Mouse (Mus musculus) T-helper 2 cell (primary cell): ENCODE data around the gene Ciao2a.

Source experiments
- in situ Hi-C: fragments of 300-600 bp; cut with MboI, MseI; formaldehyde crosslinking; loops from one replicate; pipeline ENCODE4 v1.15.1; 2025; ENCODE audit warnings: high pct_unique_total_duplicates

Ciao2a gene

DNA sequence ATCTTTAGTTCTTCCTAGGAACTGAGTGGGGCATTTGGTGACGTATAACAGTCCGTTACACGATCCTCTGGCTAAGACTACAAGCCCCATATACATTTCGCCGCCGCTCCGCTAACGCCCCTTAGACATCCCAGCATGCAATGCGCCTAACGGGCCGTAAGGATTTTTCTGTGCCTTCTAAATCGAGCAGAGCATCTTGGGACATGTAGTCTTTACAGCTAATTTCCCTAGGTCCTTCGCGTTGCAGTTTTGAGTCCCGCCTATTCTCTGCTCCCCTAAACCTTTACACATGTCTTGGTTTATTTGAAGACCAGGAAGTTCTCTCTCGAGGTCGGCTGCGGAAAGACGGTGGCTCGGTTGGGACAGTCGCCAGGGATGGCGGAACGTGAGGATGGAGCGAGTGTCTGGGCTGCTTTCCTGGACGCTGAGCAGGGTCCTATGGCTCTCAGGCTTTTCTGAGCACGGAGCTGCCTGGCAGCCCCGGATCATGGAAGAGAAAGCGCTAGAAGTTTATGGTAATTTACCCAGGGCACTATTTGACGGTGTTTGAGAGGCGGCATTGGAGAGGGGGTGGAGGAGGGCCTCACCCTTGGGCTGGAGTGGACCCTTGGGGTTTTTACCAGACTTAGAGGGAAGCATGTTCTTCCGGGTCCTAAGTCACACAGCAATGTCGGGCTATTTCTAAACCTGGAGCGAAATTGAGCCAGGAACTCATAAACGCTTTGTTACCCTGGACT lies at the start of gene Ciao2a, which contains the start of gene Snx1:
Gene Ciao2a, plus strand, starts transcription at position 156 of the 737 bp plus-strand sequence.
Gene Snx1, minus strand, starts transcription at position 132 of the 737 bp plus-strand sequence.
- in situ Hi-C loops: no loop called here

DNA sequence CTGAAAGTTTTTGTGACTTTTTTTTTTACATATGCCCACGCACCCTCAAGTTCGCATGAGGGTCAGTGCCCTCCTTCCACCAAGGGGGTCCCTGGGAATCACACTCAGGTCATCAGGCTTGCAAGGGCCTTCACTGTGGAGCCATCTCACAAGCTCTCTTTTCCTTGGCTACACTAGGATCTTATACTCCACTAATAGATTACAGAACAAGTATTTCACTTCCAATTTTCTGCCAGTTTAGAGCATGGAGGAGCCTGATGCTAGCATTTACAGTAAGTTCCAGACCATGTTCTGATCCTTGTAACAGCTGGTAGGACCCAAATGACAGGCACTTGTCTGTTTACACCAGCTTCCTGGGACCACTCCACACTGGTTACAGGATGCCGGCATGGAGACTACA lies 48.3 kb upstream of the Ciao2a start:
- in situ Hi-C loops: no loop called here

DNA sequence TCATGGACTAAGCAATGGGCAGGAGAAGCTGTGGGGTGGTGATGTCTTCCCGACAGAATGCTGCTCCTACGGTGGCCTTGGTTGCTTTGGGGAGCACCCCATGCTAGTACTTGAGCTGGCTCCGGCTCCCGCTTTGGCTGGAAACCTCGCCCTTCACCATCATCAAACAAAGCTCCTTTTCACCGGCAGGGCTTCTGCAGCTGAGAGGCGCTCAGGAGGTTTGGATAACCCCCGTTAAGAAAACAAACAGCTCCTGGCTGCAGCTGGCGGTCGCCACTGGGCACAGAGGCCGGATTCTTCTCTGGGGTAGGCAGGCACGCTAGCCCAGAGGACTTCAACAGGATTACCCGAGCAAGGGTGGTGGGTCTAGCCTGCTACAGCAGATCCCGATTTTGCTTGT lies 47.9 kb upstream of the Ciao2a start:
- in situ Hi-C loops: no loop called here

DNA sequence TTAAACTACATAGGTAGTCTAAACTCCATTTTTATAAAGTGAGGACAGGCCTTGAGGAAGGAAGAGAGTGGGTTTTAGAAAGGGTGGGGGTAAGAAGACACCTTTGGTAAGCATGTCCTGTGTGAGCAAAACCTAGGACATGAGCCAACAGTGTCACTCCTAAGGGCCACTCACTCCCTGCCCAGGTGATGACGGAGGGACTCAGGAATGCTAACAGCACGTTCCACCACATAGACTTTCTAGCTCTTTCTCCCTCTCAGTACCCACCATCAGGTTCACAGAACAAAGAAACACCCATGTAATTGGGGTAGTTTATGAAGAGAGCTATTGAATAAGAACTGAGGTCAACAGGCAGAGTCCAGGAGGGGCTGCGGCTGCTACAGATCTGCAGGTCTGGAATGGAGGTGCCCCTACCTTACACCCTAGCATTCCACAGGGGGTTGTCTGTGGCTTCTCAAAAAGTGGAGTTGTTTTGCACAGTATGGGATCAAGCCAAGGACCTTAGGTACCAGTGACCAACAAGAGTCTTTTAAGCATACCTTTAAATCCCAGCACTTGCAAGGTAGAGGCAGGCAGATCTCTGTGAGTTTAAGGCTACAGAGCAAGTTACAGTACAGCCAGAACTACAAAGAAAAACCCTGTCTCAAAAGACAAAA lies 45.5 kb upstream of the Ciao2a start:
- in situ Hi-C loops: no loop called here

DNA sequence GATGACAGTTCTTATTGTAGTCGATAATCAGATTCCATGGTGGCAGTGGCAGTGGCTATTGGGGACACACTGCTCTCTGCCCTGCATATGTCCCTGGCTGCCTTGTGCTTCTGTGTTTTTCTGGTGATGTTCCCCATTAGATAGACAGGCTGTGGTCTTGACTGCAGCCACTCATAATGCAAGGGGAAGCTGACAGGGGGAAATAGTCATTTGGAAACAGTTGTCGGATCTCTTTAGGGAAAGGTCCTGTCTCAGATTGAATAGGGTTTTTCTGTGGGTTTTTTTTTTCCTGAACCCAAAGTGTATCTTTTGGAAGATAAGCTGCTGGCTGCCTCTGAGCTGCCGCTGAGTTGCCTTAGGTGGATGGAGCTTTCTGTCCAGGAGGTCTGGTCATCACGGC lies 44.4 kb upstream of the Ciao2a start:
- in situ Hi-C loops: no loop called here

DNA sequence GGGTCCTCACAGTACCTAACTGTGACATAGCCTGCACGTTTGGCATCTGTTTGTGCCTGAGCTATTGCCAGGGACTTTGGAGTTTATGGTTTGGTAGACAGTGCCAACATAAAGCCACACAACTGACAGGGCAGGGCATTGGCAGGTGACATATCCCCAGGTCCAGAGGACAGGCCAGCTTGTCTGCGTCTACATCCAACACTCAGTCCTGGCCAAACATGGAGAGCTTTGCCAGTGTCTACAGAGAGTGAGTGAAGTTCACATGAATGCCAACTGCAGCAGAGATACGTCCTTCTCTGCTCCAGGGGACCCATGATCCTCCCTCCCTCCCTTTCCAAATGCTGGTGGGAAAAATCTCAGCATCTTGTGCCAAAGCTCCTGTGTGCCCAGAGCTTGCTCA lies 42.2 kb upstream of the Ciao2a start:
- in situ Hi-C loops: no loop called here

DNA sequence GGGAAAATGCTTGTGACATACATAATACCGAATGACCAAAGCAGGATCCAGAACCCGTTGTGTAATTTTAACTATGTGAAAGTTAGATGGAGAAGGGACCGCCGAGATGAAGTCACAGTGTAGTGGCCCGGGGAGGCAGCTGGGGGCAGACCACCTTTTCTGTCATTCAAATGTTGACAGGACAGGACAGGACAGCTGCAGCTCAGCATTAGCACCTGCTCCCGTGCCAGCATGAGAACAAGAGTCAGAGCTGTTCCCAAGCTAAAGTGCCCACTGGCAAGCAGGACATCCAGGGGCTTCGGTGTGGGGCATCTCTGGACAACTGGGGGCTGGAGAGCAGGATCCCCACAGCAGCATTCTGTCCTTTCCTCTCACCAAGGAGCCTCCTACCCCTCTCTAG lies 39.3 kb upstream of the Ciao2a start:
- in situ Hi-C loops: no loop called here

DNA sequence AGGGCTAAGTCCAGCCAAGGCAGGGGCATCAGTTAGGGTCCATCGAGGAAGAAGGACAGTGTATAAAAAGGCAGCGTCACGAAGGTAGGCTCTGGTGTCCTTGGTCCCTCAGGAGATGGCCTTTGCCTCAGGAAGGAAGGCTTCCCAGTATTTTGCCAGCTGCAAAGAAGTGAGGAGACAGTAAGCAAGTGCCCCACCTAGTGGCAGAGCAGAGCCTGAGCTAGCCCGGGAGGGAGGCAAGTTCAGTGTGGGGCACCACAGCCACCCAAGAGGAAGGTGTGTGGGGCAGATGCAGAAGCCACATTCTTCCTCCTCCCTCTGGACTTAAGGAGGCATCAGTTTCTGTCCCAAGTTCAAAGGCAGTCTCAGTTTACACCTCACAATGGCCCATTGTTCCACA lies 38.0 kb upstream of the Ciao2a start:
- in situ Hi-C loops: no loop called here

DNA sequence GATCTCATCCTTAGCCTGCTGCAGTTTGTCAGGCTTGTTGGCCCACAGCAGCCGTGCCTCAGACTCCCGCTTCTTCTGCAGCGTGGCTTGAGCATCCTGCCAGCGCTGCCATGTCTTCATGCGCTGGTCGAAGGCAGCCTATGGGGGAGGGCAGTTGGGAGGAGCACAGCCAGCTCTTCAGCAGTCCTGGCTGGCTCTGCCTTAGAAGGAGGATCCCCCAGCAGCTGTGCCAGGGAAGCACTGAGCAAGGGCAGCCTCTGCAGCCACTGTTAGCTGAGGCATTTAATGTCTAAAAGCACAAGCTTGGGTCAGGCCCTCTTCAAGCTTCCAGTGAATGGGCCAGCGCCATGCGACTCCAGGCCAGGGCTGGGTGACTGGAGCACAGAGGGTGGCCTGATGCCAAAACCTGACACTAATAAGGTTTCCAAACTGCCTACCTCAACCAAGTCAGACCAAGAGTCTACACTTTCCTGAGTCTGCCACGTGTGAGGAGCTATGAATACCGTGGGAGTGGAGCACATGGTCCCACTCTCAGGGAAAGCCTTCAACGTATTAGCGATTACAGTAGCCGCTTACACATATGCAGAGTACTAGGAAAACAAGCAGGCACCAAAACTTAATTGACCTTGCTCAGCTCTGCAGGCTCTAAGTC lies 35.7 kb upstream of the Ciao2a start:
- in situ Hi-C loops: no loop called here

DNA sequence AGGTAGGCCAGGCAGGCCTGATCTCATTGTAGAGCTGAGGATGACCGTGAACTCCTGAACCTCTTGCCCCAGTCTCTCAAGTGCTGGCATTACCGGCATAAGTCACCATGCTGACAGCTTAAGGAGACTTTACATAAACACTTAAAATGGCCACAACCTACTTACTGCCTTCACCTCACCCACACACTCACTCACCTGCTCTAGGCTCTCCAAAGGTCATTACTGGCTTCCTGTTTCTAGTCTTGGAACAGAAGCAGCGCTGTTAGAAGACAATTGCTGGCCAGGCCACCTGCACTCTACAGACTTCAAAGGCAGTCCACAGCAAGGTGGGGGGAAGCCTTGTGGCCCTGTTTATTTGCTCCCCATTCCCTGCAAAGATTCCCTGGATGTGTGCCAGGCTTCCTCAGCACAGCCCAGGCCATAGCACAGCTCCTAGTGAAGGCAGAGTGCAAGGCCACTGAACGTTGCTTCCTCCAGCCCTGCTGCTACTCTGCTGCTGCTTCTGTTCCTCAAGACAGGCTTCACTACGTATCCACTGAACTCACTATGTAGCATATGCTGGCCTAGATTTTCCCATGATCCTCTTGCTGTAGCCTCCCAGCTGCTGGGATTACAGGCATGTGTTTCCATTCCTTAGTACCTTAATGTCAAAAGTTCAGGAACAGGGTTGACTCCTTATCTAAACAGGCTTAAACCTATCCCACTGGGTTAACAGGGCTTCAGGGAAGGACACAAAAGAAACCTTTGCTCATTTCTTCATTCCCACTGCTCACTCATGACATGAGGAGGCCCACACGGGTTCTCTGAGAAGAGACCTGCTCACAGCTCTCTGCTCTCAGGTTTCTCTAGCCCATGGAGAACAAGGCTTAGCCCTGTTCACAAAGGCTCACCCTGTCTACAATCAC lies 34.8 kb upstream of the Ciao2a start:
- in situ Hi-C loops: no loop called here

DNA sequence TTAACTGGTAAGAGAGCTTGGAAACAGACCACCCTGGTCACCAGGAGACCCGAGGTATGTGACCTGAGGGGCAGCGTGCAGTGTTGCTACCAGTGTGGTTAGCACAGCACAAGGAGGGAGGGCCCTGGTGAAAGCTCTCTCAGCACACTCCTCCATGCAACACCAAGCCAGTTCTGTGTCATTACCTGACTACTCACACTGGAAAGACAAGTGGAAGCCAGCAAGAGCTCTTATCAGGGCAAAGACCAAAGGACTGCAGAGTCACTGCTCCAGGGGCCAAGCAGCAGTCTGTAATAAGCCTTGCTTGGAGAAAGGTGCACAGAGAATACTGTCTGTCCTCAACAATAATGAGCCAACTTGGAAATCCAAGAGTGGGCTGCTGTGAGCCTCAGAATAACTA lies 33.7 kb upstream of the Ciao2a start:
- in situ Hi-C loops: no loop called here

DNA sequence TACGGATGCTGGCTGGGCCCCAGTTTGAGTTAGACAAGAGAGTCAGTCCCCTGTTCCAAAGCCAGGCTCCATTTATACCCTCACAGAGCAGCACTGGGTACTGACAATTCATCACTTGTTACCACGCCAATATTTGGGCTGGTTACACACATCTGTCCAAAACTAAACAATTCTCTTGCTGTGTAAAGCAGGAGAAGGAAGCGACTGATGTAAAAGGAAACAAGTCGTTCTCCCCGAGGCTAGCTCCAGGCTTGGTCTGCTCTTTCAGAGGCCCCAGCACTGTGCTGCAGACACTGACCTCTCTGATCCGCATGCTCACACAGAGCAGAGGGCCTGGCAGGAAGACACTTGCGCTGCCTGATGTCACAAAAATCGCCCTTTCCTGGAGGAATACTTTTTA lies 24.8 kb upstream of the Ciao2a start:
- in situ Hi-C loops: no loop called here

DNA sequence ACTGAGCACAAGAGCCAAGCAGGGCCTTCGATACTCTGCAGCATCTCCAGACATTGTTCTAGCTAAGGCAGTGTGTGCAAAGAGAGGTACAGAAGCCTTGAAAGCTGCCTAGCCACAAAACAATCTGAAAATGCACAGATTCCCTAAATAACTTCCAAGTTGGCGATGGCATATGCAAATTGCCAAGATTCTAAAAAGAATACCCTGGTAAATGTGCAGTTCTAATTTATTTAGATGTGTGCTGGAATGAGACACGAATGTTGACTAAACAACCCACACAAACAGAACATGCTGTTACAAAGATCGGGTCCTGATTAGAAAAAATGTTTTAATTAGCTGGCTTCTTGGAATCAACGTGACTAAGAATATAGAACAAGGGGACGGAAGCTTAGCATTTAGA lies 23.7 kb upstream of the Ciao2a start:
- in situ Hi-C loops: no loop called here

DNA sequence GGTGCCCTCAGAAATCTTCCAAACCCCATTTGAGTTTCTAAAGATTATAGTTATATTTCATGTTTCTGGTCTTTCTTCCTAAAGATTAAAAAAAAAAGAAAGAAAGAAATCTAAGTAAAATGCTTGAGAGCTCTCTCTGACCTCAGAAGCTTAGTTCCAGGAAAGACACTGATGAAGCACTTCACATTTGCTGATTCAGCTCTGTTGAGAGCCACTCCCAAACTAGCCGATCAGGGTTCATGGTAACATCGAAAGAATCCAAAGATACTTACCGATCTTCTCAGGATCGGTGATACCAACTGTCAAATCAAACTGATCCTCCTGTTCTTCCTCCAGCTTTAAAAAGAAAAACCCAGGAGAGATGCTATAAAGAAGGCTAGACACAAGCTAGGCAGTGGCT lies 21.8 kb upstream of the Ciao2a start:
- in situ Hi-C loops: no loop called here

DNA sequence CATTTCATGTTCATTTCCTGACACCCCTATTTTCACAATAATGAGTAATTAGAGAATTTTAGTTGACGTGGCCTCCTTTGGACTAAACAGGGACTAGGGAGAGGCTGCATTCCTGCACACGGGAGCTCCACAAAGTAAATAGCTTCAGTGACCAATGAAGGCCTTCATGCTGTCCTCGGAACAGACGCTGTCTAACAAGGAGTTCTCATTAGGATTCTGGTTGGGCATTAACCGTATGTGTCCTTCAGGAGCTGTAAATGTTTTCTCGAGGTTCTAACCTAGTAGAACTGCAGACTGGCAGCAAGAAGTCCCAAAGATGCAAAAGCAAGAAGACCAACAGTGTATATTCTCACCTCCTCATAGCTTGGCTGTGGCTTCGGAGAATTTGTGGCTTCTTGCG lies 21.2 kb upstream of the Ciao2a start:
- in situ Hi-C loops: no loop called here

DNA sequence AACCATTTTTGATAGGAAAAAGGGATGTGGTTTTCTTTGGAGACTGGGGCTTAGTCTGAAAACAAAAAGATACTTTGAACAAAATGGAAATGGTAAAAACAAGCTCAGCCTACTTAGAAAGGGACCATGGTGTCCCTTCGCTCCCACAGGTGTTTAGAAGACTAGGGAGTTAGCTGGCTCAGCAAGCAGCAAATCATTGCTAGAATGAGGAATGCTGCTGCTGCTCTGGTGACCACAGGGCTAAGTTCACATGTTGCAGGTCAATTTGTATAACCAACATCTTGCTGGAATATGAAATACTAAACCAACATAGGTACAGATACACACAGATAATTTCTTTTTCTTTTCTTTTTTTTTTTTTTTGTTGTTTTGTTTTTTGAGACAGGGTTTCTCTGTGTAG lies 16.8 kb upstream of the Ciao2a start:
- in situ Hi-C loops: no loop called here

DNA sequence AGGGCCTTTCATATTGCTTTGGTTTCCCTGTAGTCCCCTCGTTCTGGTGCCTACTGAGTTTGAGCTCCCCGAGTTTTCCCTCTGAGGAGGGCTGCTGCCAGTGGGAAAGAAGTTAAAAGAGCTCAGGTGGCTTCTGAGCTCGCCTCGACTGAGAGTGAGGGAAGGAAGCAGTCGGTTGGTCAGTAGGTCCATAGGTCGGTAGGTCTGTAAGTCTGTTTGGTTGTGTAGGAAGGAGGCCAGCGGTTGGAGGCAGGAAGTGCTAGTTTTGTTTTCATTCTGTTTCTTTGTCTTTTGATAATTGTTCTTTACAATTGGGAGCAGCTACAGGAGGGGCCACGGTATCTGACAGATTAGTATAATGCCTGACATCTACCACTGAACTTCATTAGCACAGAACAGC lies 16.3 kb upstream of the Ciao2a start:
- in situ Hi-C loops: no loop called here

DNA sequence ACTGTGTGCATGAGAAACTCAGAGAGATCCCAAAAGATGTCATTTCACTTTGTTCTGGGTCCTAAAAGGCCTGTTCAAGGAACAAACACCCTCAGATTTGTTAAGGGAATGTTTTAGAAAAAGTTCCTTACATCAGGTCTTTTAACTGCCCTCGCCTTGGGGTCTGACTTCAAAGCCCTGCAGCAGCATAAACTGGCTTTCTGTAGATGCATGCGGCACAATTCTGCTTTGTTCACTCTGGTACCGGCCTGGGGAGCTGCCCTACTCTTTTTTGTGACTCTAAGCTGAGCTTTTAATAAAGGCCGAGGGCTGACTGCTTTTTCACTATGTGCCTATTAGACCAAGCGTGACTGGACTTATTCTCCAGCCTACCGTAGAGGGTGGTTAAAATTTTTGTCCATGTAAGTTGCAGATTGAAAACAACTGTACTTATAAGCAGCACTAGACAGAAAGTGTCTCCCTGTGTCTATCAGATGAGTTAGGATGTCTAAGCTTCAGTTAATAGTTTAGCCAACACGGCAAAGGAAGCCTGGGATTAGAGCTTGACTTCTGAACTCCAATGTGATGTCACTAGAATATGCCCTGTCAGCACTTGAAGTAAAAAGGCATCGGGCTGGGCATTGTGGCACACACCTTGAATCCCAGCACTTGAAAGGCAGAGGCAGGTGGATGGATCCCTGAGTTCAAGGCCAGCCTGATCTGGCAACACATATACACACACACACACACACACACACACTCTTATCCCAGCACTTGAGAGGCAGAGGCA lies 15.6 kb upstream of the Ciao2a start:
- in situ Hi-C loops: no loop called here

DNA sequence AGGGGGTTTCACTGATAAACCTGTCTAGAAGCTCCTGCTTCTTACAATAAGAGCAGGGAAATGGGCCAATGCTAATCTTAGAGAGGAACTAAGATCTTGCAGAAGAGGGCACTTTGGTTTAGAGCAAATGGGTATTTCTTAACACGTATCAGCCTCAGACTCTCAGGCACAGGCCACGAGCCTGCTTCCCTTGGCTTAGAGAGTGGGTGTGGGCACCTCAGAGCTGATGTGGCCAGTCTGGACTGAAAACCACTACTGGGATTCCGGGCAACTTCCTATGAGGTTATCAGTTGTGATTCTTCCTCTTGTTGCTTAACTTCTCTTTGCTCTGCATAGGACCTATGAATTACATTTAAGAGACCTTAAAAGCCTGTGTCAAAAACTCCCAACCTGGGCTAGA lies 12.1 kb upstream of the Ciao2a start:
- in situ Hi-C loops: no loop called here

DNA sequence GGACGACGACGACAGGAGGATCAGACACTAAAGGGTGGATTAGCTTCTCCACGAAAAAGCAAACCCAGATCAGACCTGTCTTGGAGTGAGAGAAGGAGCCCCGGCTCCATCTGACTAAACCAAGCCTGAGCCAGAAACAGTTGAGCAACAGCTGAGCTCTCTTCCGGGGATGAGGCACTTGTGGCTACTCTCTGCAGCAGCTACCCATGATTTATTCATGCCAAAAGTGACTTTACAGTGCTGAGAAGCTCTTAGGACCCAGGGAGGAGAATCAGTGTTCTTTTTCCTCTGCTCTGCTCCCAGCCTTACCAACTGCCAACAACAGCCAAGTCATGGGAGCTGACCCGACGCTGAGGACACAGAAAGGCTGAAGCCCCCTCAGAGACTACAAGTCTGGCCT lies 9.5 kb upstream of the Ciao2a start:
- in situ Hi-C loops: no loop called here

DNA sequence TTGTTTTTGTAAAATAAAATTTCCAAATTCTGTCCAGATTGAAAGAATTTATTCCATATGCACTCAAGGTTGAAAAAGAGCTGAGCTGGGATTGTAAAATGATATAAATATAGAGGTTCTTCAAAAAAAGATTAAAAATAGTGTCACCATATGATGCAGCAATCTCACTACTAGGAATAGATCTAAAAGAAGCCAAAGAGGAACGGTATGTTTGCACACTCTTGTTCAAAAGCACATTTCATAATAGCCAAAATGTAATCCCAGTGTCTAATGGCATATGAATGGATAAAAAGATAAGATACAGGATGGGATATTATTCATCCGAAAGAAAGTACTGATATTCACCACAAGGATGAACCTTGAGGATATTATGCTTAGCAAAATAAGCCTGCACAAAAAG lies 6.9 kb upstream of the Ciao2a start:
- in situ Hi-C loops: no loop called here
